Mouse (Mus musculus) myocyte (in vitro differentiated cells): ENCODE data around the gene 4930579G24Rik. TPM values are rescaled to one million over a fixed set of nuclear protein-coding genes. Genes with fewer than 3 reads are reported as not detected.
A peak's percentile ranks its signal among the peaks of the same experiment; 100 is the strongest.

Experiments
- H3K27me3 ChIP-seq: one replicate; pipeline ENCODE4 v1.6.1; 2011; ENCODE audit not compliant: control insufficient read depth, insufficient read depth, insufficient read length
- H3K36me3 ChIP-seq: one replicate; pipeline ENCODE4 v1.6.1; 2011; ENCODE audit not compliant: control insufficient read depth, insufficient read depth
- H3K4me2 ChIP-seq: one replicate; pipeline ENCODE4 v1.6.1; 2011; ENCODE audit warnings: low read depth, control low read depth
- H3K4me3 ChIP-seq: one replicate; pipeline ENCODE4 v1.5.1; 2011; ENCODE audit warnings: mild to moderate bottlenecking, control low read depth, moderate library complexity
- H3K79me2 ChIP-seq: one replicate; pipeline ENCODE4 v1.6.1; 2011; ENCODE audit not compliant: control insufficient read depth, insufficient read depth
- H3ac ChIP-seq: one replicate; pipeline ENCODE4 v1.6.1; 2011; ENCODE audit not compliant: control insufficient read depth, insufficient read length
- CEBPB ChIP-seq: IDR thresholded peaks from 2 replicates; pipeline ENCODE4 v1.6.1; 2011; ENCODE audit warnings: mild to moderate bottlenecking, moderate library complexity; ENCODE audit not compliant: poor library complexity, insufficient read depth, severe bottlenecking
- E2F4 ChIP-seq: IDR thresholded peaks from one replicate; pipeline ENCODE4 v1.6.1; 2011; ENCODE audit warnings: mild to moderate bottlenecking, control low read depth, moderate library complexity; ENCODE audit not compliant: insufficient read depth
- MAX ChIP-seq: IDR thresholded peaks from one replicate; pipeline ENCODE4 v1.6.1; 2011; ENCODE audit warnings: low read depth, mild to moderate bottlenecking, control low read depth
- MYOD1 ChIP-seq, 3 experiments: IDR thresholded peaks; one replicate each; pipeline ENCODE4 v1.6.1; 2011; ENCODE audit warnings: control low read depth in 2 of 3, low read depth in 2 of 3, mild to moderate bottlenecking in 2 of 3, moderate library complexity in 1 of 3; ENCODE audit not compliant: insufficient read length in 2 of 3, control insufficient read depth in 1 of 3
- MYOG ChIP-seq, 3 experiments: IDR thresholded peaks; one replicate each; pipeline ENCODE4 v1.6.1; 2011; ENCODE audit warnings: control low read depth in 2 of 3, low read depth in 2 of 3, mild to moderate bottlenecking in 2 of 3; ENCODE audit not compliant: insufficient read length in 2 of 3, control insufficient read depth in 1 of 3, insufficient read depth in 1 of 3
- POLR2A ChIP-seq: IDR thresholded peaks from one replicate; pipeline ENCODE4 v1.6.1; 2011; ENCODE audit warnings: low read depth, mild to moderate bottlenecking, control low read depth, moderate library complexity; ENCODE audit not compliant: insufficient read length
- POLR2AphosphoS2 ChIP-seq: IDR thresholded peaks from one replicate; pipeline ENCODE4 v1.6.1; 2011; ENCODE audit warnings: low read depth, control low read depth; ENCODE audit not compliant: insufficient read length
- REST ChIP-seq: IDR thresholded peaks from one replicate; pipeline ENCODE4 v1.6.1; 2011; ENCODE audit warnings: mild to moderate bottlenecking, control low read depth, moderate library complexity; ENCODE audit not compliant: insufficient read depth, insufficient read length
- SRF ChIP-seq: IDR thresholded peaks from one replicate; pipeline ENCODE4 v1.6.1; 2011; ENCODE audit warnings: low read depth; ENCODE audit not compliant: control insufficient read depth, insufficient read length
- TCF12 ChIP-seq: IDR thresholded peaks from one replicate; pipeline ENCODE4 v1.6.1; 2011; ENCODE audit warnings: mild to moderate bottlenecking, control low read depth; ENCODE audit not compliant: poor library complexity, insufficient read depth, severe bottlenecking
- TCF3 ChIP-seq: IDR thresholded peaks from one replicate; pipeline ENCODE4 v1.6.1; 2011; ENCODE audit warnings: low read depth, control low read depth; ENCODE audit not compliant: insufficient read length
- USF1 ChIP-seq: IDR thresholded peaks from one replicate; pipeline ENCODE4 v1.6.1; 2011; ENCODE audit warnings: low read depth, mild to moderate bottlenecking, control low read depth, moderate library complexity
- polyA plus RNA-seq: library from polyadenylated mRNA; unstranded; fragments of >200 nt; fragmentation: generic; extraction: Trizol; gene quantifications from one replicate; pipeline ENCODE4 v1.2.1, GENCODE M21; 2012; ENCODE audit warnings: missing spikeins

4930579G24Rik gene
- 3.6 TPM for polyA plus RNA-seq

- peak within 1 kb of the TSS; percentile 91 for H3K4me2 ChIP-seq
- peak within 1 kb of the TSS; percentile 91 for H3K4me3 ChIP-seq
- TF ChIP-seq MYOG (IDR thresholded peaks at IDR 0.05; ENCODE audit: control insufficient read depth in 1 of 3, insufficient read depth in 1 of 3, insufficient read length in 2 of 3, low read depth in 2 of 3) (peak in 1 of 3 experiments; percentile 14), TCF12 (no peak), POLR2AphosphoS2 (peak; percentile 85), REST (no peak), MYOD1 (IDR thresholded peaks at IDR 0.05; ENCODE audit: control insufficient read depth in 1 of 3, insufficient read length in 2 of 3, low read depth in 2 of 3) (no peak), USF1 (peak; percentile 77), TCF3 (no peak), E2F4 (no peak), SRF (peak; percentile 61), MAX (no peak), POLR2A (peak; percentile 91), CEBPB (no peak)
- peaks cover 10% of the 10 kb centered on the region for H3K36me3 ChIP-seq
- no peaks in the 10 kb centered on the region for H3K27me3 ChIP-seq
- peaks cover 17% of the 10 kb centered on the region for H3K79me2 ChIP-seq
- peak within 1 kb of the TSS; percentile 30 for H3ac ChIP-seq
Measured at GRCm38 (mm10) chr3:79628561-79629415, at the start of gene 4930579G24Rik. TSS of gene 4930579G24Rik (plus strand) at chr3:79629079.

DNA sequence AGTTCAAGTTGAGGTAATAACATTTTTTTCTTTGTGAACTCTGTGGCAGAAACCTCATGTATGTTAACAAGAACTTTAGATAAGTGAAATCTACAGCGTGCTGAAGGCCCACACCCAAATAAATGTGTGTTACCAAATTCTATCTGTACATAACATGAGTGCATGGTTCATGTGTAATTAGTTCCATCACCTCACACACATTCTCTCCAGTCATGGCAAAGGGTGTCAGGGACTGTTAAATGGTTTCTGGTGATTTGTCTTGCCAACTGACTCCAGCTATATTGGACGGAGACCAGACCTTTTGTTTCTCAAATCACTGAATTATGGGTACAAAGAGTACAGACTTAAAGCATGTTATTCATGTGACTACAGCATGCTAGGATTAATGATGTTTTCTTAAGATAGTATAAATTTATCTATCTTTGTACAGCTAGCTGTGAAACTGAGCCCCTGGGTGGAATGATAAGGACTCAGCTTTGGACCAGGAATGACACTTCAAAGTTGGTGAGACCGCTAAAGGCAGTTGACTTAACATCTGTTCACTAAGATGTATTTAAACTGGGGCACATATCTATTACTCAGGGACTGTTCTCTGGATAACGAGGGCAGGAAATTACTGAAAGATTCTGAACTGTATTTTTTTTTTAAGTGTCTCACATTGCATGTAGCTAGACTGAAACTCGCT lies 48.8 kb upstream of the 4930579G24Rik start:
- H3K4me2 ChIP-seq: no peak overlapping the region
- no peak overlapping the region for H3K4me3 ChIP-seq
- TF ChIP-seq TCF3 (no peak), POLR2AphosphoS2 (no peak), MYOD1 (IDR thresholded peaks at IDR 0.05; ENCODE audit: control insufficient read depth in 1 of 3, insufficient read length in 2 of 3, low read depth in 2 of 3) (no peak), CEBPB (no peak), USF1 (no peak), MAX (no peak), POLR2A (no peak), TCF12 (no peak)

DNA sequence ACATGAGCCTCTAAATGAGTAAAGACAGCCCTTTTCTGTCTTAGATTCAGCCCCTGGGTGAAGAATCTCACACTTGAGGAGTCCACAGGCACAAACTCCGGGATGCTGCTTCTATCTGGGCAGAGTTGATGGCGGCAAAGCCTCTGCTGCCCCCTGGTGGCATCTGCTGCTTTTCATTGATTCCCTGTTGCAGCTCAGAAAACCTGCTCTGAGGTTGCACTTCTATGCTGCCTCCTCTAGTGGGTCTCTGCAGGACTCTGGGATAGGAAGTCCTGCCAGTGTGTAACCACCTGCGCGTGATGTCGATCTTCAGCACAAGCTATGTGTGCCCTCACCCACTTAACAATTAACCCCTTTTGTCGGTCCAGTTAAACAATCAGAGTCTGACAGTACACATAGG lies 42.1 kb upstream of the 4930579G24Rik start:
- H3K4me3 ChIP-seq: no peak overlapping the region
- no peak for TF ChIP-seq TCF12
- TF ChIP-seq CEBPB: no peak
- TF ChIP-seq TCF3: no peak
- TF ChIP-seq POLR2AphosphoS2: no peak
- no peak for TF ChIP-seq E2F4
- no peak for TF ChIP-seq SRF
- TF ChIP-seq REST: no peak
- no peak for TF ChIP-seq MAX
- TF ChIP-seq USF1: no peak
- TF ChIP-seq MYOD1 (IDR thresholded peaks at IDR 0.05; ENCODE audit: control insufficient read depth in 1 of 3, insufficient read length in 2 of 3, low read depth in 2 of 3): no peak
- TF ChIP-seq POLR2A: no peak
- no peak overlapping the region for H3ac ChIP-seq
- H3K79me2 ChIP-seq: peaks cover 6% of the 10 kb centered on the region
- H3K36me3 ChIP-seq: no peaks in the 10 kb centered on the region
- H3K27me3 ChIP-seq: no peaks in the 10 kb centered on the region
- peak overlapping the region; percentile 46 for H3K4me2 ChIP-seq

More for the DNA sequence above, 48.8 kb upstream of the 4930579G24Rik start:
- H3K27me3 ChIP-seq: no peaks in the 10 kb centered on the region
- H3K79me2 ChIP-seq: no peaks in the 10 kb centered on the region
- no peak overlapping the region for H3ac ChIP-seq
- H3K36me3 ChIP-seq: no peaks in the 10 kb centered on the region

- peaks cover 13% of the 10 kb centered on the region for H3K36me3 ChIP-seq
- H3K79me2 ChIP-seq: peaks cover 34% of the 10 kb centered on the region
- H3K27me3 ChIP-seq: no peaks in the 10 kb centered on the region
- no peak overlapping the region for H3ac ChIP-seq
- no peak overlapping the region for H3K4me3 ChIP-seq
- no peak overlapping the region for H3K4me2 ChIP-seq
- TF ChIP-seq E2F4: no peak
- no peak for TF ChIP-seq TCF3
- TF ChIP-seq MAX: no peak
- no peak for TF ChIP-seq CEBPB
- TF ChIP-seq SRF: no peak
- TF ChIP-seq TCF12: no peak
- TF ChIP-seq POLR2A: no peak
Measured at GRCm38 (mm10) chr3:79589671-79590070, 39.2 kb upstream of the 4930579G24Rik start.
